Mouse (Mus musculus) CH12.LX (cell line): ENCODE measurements at regions not wholly inside any gene's neighbourhood (a gene's known extent, or its start where the extent isn't known, plus 50 kb on each side); places are given as distances from the start of the nearest gene placed in this dataset.

Experiments used
- DNase-seq: peaks from one replicate; pipeline ENCODE4 v3.0.0-alpha.2; 2013; ENCODE audit errors: extremely low read depth
- H3K27ac ChIP-seq: 2 replicates; pipeline ENCODE4 v1.5.1; 2012; ENCODE audit warnings: low read depth, mild to moderate bottlenecking, control low read depth, moderate library complexity; ENCODE audit not compliant: insufficient read depth
- H3K27me3 ChIP-seq: replicated peaks from 2 replicates; pipeline ENCODE3; 2012; ENCODE audit warnings: inconsistent platforms
- H3K36me3 ChIP-seq, 2 experiments: replicated peaks in 1 of 2; 2 replicates each; pipeline versions ENCODE3 to v1.6.1; 2012; ENCODE audit warnings: inconsistent platforms in 1 of 2, low read length in 1 of 2, mild to moderate bottlenecking in 1 of 2, mixed read lengths in 1 of 2, moderate library complexity in 1 of 2; ENCODE audit not compliant: control insufficient read depth in 1 of 2, insufficient read depth in 1 of 2
- H3K4me1 ChIP-seq, 2 experiments: 2 replicates each; pipeline ENCODE4 v1.6.1; 2012; ENCODE audit warnings: inconsistent platforms in 1 of 2, moderate library complexity in 1 of 2; ENCODE audit not compliant: insufficient read depth in 2 of 2, control insufficient read depth in 1 of 2
- H3K4me2 ChIP-seq: 2 replicates; pipeline ENCODE4 v1.6.1; 2012; ENCODE audit warnings: low read depth, mild to moderate bottlenecking, control low read depth; ENCODE audit not compliant: poor library complexity, insufficient read depth, severe bottlenecking
- H3K4me3 ChIP-seq, 3 experiments: fragments of 150-350 bp in 1 of 3; sonication (generic) in 1 of 3; replicated peaks in 1 of 3; 2 replicates each; pipeline versions ENCODE3 to v1.5.1; 2011 to 2012; ENCODE audit warnings: low read depth in 2 of 3, low read length in 2 of 3, mild to moderate bottlenecking in 2 of 3, moderate library complexity in 2 of 3, control low read depth in 1 of 3, improper control_type of control experiment in 1 of 3, inconsistent platforms in 1 of 3, mixed read lengths in 1 of 3; ENCODE audit not compliant: poor library complexity in 1 of 3
- H3K79me2 ChIP-seq: replicated peaks from 2 replicates; pipeline ENCODE4 v1.6.1; 2012; ENCODE audit warnings: mild to moderate bottlenecking, moderate library complexity; ENCODE audit not compliant: control insufficient read depth, poor library complexity, insufficient read depth, severe bottlenecking; ENCODE audit errors: extremely low read depth
- H3K9ac ChIP-seq: 2 replicates; pipeline ENCODE4 v1.6.1; 2012; ENCODE audit warnings: low read depth, mild to moderate bottlenecking, control low read depth, moderate library complexity; ENCODE audit not compliant: insufficient read depth
- H3K9me3 ChIP-seq: replicated peaks from 2 replicates; pipeline ENCODE3; 2012; ENCODE audit warnings: low read length, inconsistent platforms, mixed read lengths
- BHLHE40 ChIP-seq: IDR thresholded peaks from 2 replicates; pipeline ENCODE4 v1.6.1; 2011; ENCODE audit warnings: mild to moderate bottlenecking, low read depth, low read length, improper control_type of control experiment
- CHD2 ChIP-seq: IDR thresholded peaks from 2 replicates; pipeline ENCODE4 v1.6.1; 2011; ENCODE audit warnings: low read length, improper control_type of control experiment
- CTCF ChIP-seq, 2 experiments: IDR thresholded peaks in 1 of 2; conservative IDR thresholded peaks in 1 of 2; 2 replicates each; pipeline ENCODE4 v1.5.1; 2011 to 2012; ENCODE audit warnings: low read depth in 2 of 2, low read length in 2 of 2, improper control_type of control experiment in 1 of 2, inconsistent platforms in 1 of 2, mild to moderate bottlenecking in 1 of 2, moderate library complexity in 1 of 2
- E2F4 ChIP-seq: IDR thresholded peaks from 2 replicates; pipeline ENCODE4 v1.6.1; 2011; ENCODE audit warnings: low read depth, low read length, improper control_type of control experiment; ENCODE audit not compliant: insufficient replicate concordance
- ELF1 ChIP-seq: IDR thresholded peaks from 2 replicates; pipeline ENCODE4 v1.6.1; 2014; ENCODE audit warnings: low read depth, mild to moderate bottlenecking, inconsistent platforms, low read length, improper control_type of control experiment
- EP300 ChIP-seq: IDR thresholded peaks from 2 replicates; pipeline ENCODE4 v1.6.1; 2011; ENCODE audit warnings: low read length, improper control_type of control experiment
- GABPA ChIP-seq: IDR thresholded peaks from 2 replicates; pipeline ENCODE4 v1.6.1; 2012; ENCODE audit warnings: low read depth, low read length, improper control_type of control experiment, inconsistent platforms; ENCODE audit not compliant: insufficient replicate concordance
- HCFC1 ChIP-seq: IDR thresholded peaks from 2 replicates; pipeline ENCODE4 v1.6.1; 2012; ENCODE audit warnings: low read depth, mild to moderate bottlenecking, inconsistent platforms, low read length, improper control_type of control experiment
- IRF4 ChIP-seq: IDR thresholded peaks from 2 replicates; pipeline ENCODE4 v1.6.1; 2014; ENCODE audit warnings: low read depth, mild to moderate bottlenecking, inconsistent platforms, low read length, improper control_type of control experiment
- JUN ChIP-seq: IDR thresholded peaks from 2 replicates; pipeline ENCODE4 v1.6.1; 2011; ENCODE audit warnings: low read depth, mild to moderate bottlenecking, low read length, improper control_type of control experiment, moderate library complexity; ENCODE audit not compliant: insufficient read depth
- JUND ChIP-seq: conservative IDR thresholded peaks from 2 replicates; pipeline ENCODE4 v1.6.1; 2011; ENCODE audit warnings: low read depth, low read length, improper control_type of control experiment
- MAX ChIP-seq: IDR thresholded peaks from 2 replicates; pipeline ENCODE4 v1.6.1; 2011; ENCODE audit warnings: low read length, improper control_type of control experiment
- MAZ ChIP-seq: IDR thresholded peaks from 2 replicates; pipeline ENCODE4 v1.6.1; 2012; ENCODE audit warnings: low read depth, mild to moderate bottlenecking, inconsistent platforms, low read length, improper control_type of control experiment, moderate library complexity
- MEF2A ChIP-seq: IDR thresholded peaks from 2 replicates; pipeline ENCODE4 v1.6.1; 2014; ENCODE audit warnings: low read depth, mild to moderate bottlenecking, inconsistent platforms, low read length, improper control_type of control experiment, borderline replicate concordance
- MXI1 ChIP-seq: IDR thresholded peaks from 2 replicates; pipeline ENCODE4 v1.6.1; 2011; ENCODE audit warnings: mild to moderate bottlenecking, low read depth, low read length, improper control_type of control experiment
- MYC ChIP-seq: IDR thresholded peaks from 2 replicates; pipeline ENCODE4 v1.6.1; 2011; ENCODE audit warnings: low read depth, mild to moderate bottlenecking, improper control_type of control experiment, low read length
- PAX5 ChIP-seq: IDR thresholded peaks from 2 replicates; pipeline ENCODE4 v1.6.1; 2012; ENCODE audit warnings: low read length, inconsistent platforms, mixed read lengths
- POLR2A ChIP-seq: IDR thresholded peaks from 2 replicates; pipeline ENCODE4 v1.6.1; 2011; ENCODE audit warnings: low read depth, mild to moderate bottlenecking, improper control_type of control experiment, low read length
- RAD21 ChIP-seq: IDR thresholded peaks from 2 replicates; pipeline ENCODE4 v1.6.1; 2011; ENCODE audit warnings: low read depth, mild to moderate bottlenecking, low read length, improper control_type of control experiment, moderate library complexity
- RCOR1 ChIP-seq: conservative IDR thresholded peaks from 2 replicates; pipeline ENCODE4 v1.6.1; 2012; ENCODE audit warnings: low read depth, mild to moderate bottlenecking, inconsistent platforms, low read length, improper control_type of control experiment
- TBP ChIP-seq: conservative IDR thresholded peaks from 2 replicates; pipeline ENCODE4 v1.6.1; 2011; ENCODE audit warnings: low read depth, low read length, improper control_type of control experiment
- TCF12 ChIP-seq: IDR thresholded peaks from 2 replicates; pipeline ENCODE4 v1.6.1; 2014; ENCODE audit warnings: low read depth, mild to moderate bottlenecking, inconsistent platforms, low read length, improper control_type of control experiment
- UBTF ChIP-seq: IDR thresholded peaks from 2 replicates; pipeline ENCODE4 v1.6.1; 2012; ENCODE audit warnings: low read depth, mild to moderate bottlenecking, inconsistent platforms, low read length, improper control_type of control experiment, moderate library complexity
- USF1 ChIP-seq: IDR thresholded peaks from 2 replicates; pipeline ENCODE4 v1.6.1; 2014; ENCODE audit warnings: low read depth, mild to moderate bottlenecking, inconsistent platforms, low read length, improper control_type of control experiment
- USF2 ChIP-seq: conservative IDR thresholded peaks from 2 replicates; pipeline ENCODE4 v1.6.1; 2011; ENCODE audit warnings: low read depth, low read length, improper control_type of control experiment
- ZC3H11A ChIP-seq: IDR thresholded peaks from 2 replicates; pipeline ENCODE4 v1.6.1; 2012; ENCODE audit warnings: low read depth, mild to moderate bottlenecking, inconsistent platforms, low read length, improper control_type of control experiment
- ZKSCAN1 ChIP-seq: IDR thresholded peaks from 2 replicates; pipeline ENCODE4 v1.6.1; 2012; ENCODE audit warnings: low read depth, inconsistent platforms, low read length, improper control_type of control experiment, borderline replicate concordance
- ZMIZ1 ChIP-seq: IDR thresholded peaks from 2 replicates; pipeline ENCODE4 v1.6.1; 2012; ENCODE audit warnings: low read depth, mild to moderate bottlenecking, inconsistent platforms, low read length, improper control_type of control experiment
- ZNF384 ChIP-seq: IDR thresholded peaks from 2 replicates; pipeline ENCODE4 v1.6.1; 2012; ENCODE audit warnings: low read depth, low read length, improper control_type of control experiment, inconsistent platforms
- dilution Hi-C: fragments of 300-500 bp; cut with MboI; formaldehyde crosslinking; loops from 2 replicates; pipeline ENCODE4 v1.14.3; 2020; ENCODE audit warnings: low sequenced_read_pairs; ENCODE audit not compliant: extremely low pct_unique_long_range_greater_than_20kb, extremely low pct_ligation_motif_present
- in situ Hi-C: fragments of 300-500 bp; cut with MboI; formaldehyde crosslinking; loops from 3 replicates; pipeline ENCODE4 v1.14.3; 2019; ENCODE audit warnings: low sequenced_read_pairs, low pct_ligation_motif_present, low pct_unique_long_range_greater_than_20kb, mixed read lengths

- dilution Hi-C loops = no loop called here
- no peak for DNase-seq
- H3K4me3 ChIP-seq = no peak overlapping the region
- no peak overlapping the region for H3K9ac ChIP-seq
- no peaks in the 10 kb centered on the region; a peak in 1 of 4 replicates for H3K4me1 ChIP-seq
- H3K27ac ChIP-seq = no peak overlapping the region
- no peaks in the 10 kb centered on the region for H3K36me3 ChIP-seq
- TF ChIP-seq HCFC1 = no peak
- TF ChIP-seq RAD21 = no peak
- TF ChIP-seq ZNF384 = no peak
- TF ChIP-seq ELF1 = no peak
- no peak for TF ChIP-seq ZC3H11A
- no peak for TF ChIP-seq GABPA
- no peak for TF ChIP-seq TBP
- TF ChIP-seq BHLHE40 = no peak
- no peak for TF ChIP-seq JUN
- no peak for TF ChIP-seq POLR2A
- no peak for TF ChIP-seq E2F4
- TF ChIP-seq JUND = no peak
- no peak for TF ChIP-seq IRF4
- no peak for TF ChIP-seq MEF2A
- no peak for TF ChIP-seq CHD2
- no peak for TF ChIP-seq MAX
- no peak for TF ChIP-seq USF2
- no peak for TF ChIP-seq MXI1
- no peak for TF ChIP-seq RCOR1
- TF ChIP-seq, all 38 proteins: peak for 0
- H3K9me3 ChIP-seq = peaks cover 6% of the 10 kb centered on the region
- in situ Hi-C loops = no loop called here
- no peak overlapping the region for H3K4me2 ChIP-seq
- H3K27me3 ChIP-seq = no peaks in the 10 kb centered on the region
- no peaks in the 10 kb centered on the region for H3K79me2 ChIP-seq
These were observed 181.8 kb downstream of the Barhl2 start for GRCm38 (mm10) chr5:106276186-106276585.

GRCm38 (mm10) chr5:106274617-106275016, 183.3 kb downstream of the Barhl2 start:
- no peak overlapping the region for H3K27ac ChIP-seq
- no peak overlapping the region; the same call in 1 of the 2 replicates for H3K4me2 ChIP-seq
- H3K36me3 ChIP-seq = no peaks in the 10 kb centered on the region
- no peak for TF ChIP-seq TCF12
- TF ChIP-seq MYC = no peak
- TF ChIP-seq MEF2A = no peak
- TF ChIP-seq BHLHE40 = no peak
- TF ChIP-seq GABPA = no peak
- no peak for TF ChIP-seq POLR2A
- TF ChIP-seq EP300 = no peak
- no peak for TF ChIP-seq USF1
- no peak for TF ChIP-seq ZMIZ1
- no peak for TF ChIP-seq PAX5
- TF ChIP-seq ELF1 = no peak
- no peak for TF ChIP-seq UBTF
- TF ChIP-seq ZKSCAN1 = no peak
- TF ChIP-seq MAZ = no peak
- TF ChIP-seq CTCF (conservative IDR thresholded peaks at IDR 0.05 in 1 of 2, IDR thresholded peaks at IDR 0.05 in 1 of 2; ENCODE audit: low read depth in 2 of 2, low read length in 2 of 2) = peak; percentile 36 to 51; a peak in 3 of 4 replicates
- TF ChIP-seq MAX = peak; percentile 65; the same call in 1 of the 2 replicates
- peaks cover 2% of the 10 kb centered on the region for H3K9me3 ChIP-seq
- H3K9ac ChIP-seq = no peak overlapping the region
- H3K4me3 ChIP-seq = no peak overlapping the region
- dilution Hi-C loops = no loop called here
- H3K79me2 ChIP-seq = no peaks in the 10 kb centered on the region
- in situ Hi-C loops = no loop called here
- H3K4me1 ChIP-seq = peaks cover 0 to 5% of the 10 kb centered on the region in 2 experiments; a peak in 2 of 4 replicates
- H3K27me3 ChIP-seq = no peaks in the 10 kb centered on the region
- DNase-seq = peak; percentile 21
